Mouse (Mus musculus) Patski (cell line): ENCODE measurements around the gene Acpp. TPM values are rescaled to one million over a fixed set of nuclear protein-coding genes. Genes with fewer than 3 reads are reported as not detected.

Experiments
- ATAC-seq: fragments of 100-300 bp; one replicate; pipeline ENCODE4 v1.8.0; 2021
- CTCF ChIA-PET: fragments of 350-600 bp; sonication (Branson Sonifier 250); formaldehyde crosslinking; loops from one replicate; lab custom pipeline; 2022; ENCODE audit warnings: inconsistent platforms; lab: Charles Lee
- POLR2A ChIA-PET: fragments of 350-600 bp; sonication (Branson Sonifier 250); formaldehyde crosslinking; loops from one replicate; lab custom pipeline; 2022; ENCODE audit warnings: antibody characterized with exemption, inconsistent platforms; lab: Charles Lee
- DNase-seq: peaks from one replicate; pipeline ENCODE4 v3.0.0-alpha.2; 2011; ENCODE audit warnings: low read depth, low spot score
- H3K27me3 ChIP-seq: fragments of 371-371 bp; one replicate; pipeline ENCODE4 v1.5.1; 2021
- CTCF ChIP-seq: fragments of 100-300 bp; IDR thresholded peaks from one replicate; pipeline ENCODE4 v1.5.1; 2021
- in situ Hi-C: fragments of 300-500 bp; cut with MboI; formaldehyde crosslinking; loops from 3 replicates; pipeline ENCODE4 v1.11.1; 2018; ENCODE audit warnings: low pct_unique_long_range_greater_than_20kb, mixed read lengths
- polyA plus RNA-seq: library from polyadenylated mRNA; unstranded; gene quantifications from one replicate; pipeline ENCODE4 v1.2.3, GENCODE M21; 2021

The Acpp gene
- polyA plus RNA-seq, 1 experiment from 2014 or later, result not detected

DNA sequence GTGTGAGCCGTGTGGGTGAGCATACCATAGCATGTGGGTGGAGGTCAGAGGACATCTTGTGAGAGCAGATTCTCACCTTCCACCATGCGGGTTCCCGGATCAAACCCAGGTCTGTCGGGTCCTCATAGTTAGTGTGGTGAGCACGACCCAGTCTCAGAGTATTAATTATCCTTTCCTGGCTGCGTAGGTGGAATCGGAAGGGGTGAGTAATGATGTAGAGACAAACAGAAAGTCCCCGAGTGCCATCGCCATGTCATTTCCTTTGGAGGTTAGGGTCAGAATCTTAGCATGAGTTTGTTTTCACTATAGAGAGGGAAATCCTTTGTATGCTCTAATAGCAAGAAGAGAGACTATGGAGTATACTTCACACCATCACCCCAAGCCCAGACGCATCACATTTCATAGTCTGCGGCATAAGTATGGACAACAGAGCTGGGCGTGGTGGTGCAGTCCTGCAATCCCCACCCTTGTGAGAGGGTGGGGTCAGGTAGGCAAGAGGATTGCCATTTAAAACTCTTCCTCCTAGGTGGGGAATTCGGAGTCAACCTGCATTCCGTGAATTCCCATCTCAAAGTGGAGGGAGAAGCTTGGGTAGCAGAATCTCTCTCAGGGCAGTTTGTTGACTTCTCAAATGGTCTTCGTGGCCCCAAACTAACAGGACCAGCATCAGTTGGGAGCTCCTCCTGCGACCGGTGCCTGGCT is 62.3 kb downstream of the Acpp start:
- in situ Hi-C loops, result loop anchor here (5.0 kb wide), 1 partner anchor 102 kb away; no protein-coding TSS in a partner anchor
- ATAC-seq, result no peak
- no peaks in the 10 kb centered on the region for H3K27me3 ChIP-seq
- no peak for TF ChIP-seq CTCF
- DNase-seq, result no peak
- ChIA-PET CTCF (no interaction called here), POLR2A (no interaction called here)

GRCm38 (mm10) chr9:104272057-104272456 is 65.5 kb downstream of the Acpp start:
- H3K27me3 ChIP-seq, result no peaks in the 10 kb centered on the region

DNA sequence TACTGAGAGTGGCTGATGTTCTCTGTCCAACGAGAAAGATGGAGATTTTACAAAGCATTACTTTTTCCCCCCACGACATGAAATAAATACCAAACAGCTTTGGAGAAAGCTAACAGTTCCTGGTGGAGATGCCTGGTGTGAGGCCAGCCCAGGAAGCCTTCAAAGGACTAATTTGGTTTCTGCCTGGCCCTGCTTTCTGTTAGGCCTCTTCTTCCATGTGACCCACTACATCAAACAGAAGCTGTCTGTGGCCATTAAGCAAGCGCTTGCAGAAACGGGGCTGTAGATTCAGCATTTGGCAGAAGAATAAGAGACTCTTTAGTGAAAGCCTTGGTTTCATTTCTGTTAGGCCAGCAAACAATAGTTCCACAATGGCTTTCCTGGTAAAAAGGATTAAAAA is 65.9 kb downstream of the Acpp start:
- DNase-seq (no peak), ATAC-seq (no peak)
- ChIA-PET CTCF (no interaction called here), POLR2A (no interaction called here)
- in situ Hi-C loops, result no loop called here
- TF ChIP-seq CTCF, result no peak
- no peaks in the 10 kb centered on the region for H3K27me3 ChIP-seq

More at GRCm38 (mm10) chr9:104272057-104272456, 65.5 kb downstream of the Acpp start:
- in situ Hi-C loops, result no loop called here
- ChIA-PET CTCF (no interaction called here), POLR2A (interaction anchor here (0.7 kb wide), 1 partner anchor 132 kb away, joined by 3 read pairs; no protein-coding TSS in a partner anchor)
- no peak for TF ChIP-seq CTCF
- ATAC-seq (no peak), DNase-seq (no peak)

- peaks cover 4% of the 10 kb centered on the region for H3K27me3 ChIP-seq
- DNase-seq (no peak), ATAC-seq (no peak)
- TF ChIP-seq CTCF, result no peak
- ChIA-PET POLR2A (no interaction called here), CTCF (interaction anchor here (1.0 to 1.5 kb wide), 2 partner anchors 37 to 110 kb away, joined by 4 read pairs; no protein-coding TSS in a partner anchor)
- in situ Hi-C loops, result no loop called here
Measured at GRCm38 (mm10) chr9:104269944-104270343, 67.6 kb downstream of the Acpp start.

DNA sequence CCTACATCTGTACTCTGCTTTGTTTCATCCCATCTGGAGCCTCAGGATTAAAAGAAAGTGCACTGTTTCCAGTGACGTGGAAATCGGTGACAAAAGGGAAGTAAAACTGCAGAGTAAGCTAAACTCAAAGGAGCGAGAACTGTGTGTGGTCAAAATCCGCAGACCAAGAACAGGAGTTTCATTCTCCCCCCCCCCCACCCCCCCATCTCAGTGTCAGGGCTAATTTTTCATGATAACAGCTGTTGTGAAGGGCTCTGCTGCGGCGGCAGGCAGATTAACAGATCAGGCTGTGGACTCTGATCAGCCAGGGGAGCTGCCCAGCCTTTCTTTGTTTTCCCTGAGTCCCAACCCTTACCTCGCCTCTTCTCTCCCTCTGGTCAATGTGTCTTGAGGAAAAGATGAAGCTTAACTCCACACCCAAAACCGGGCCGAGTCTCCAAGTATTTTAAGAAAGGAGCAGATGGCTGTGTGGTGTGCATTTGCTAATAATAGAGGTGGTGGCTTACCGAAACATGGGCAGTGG is 68.1 kb downstream of the Acpp start:
- POLR2A ChIA-PET, result no interaction called here
- in situ Hi-C loops, result no loop called here
- TF ChIP-seq CTCF, result no peak
- ATAC-seq (no peak), DNase-seq (no peak)
- CTCF ChIA-PET, result interaction anchor here (1.0 to 1.5 kb wide), 2 partner anchors 37 to 111 kb away, joined by 4 read pairs; no protein-coding TSS in a partner anchor
- peaks cover 4% of the 10 kb centered on the region for H3K27me3 ChIP-seq

- DNase-seq (no peak), ATAC-seq (no peak)
- in situ Hi-C loops, result no loop called here
- CTCF ChIA-PET, result no interaction called here
- peaks cover 4% of the 10 kb centered on the region for H3K27me3 ChIP-seq
- POLR2A ChIA-PET, result no interaction called here
- no peak for TF ChIP-seq CTCF
Measured at GRCm38 (mm10) chr9:104264567-104264966, 73.0 kb downstream of the Acpp start.

DNA sequence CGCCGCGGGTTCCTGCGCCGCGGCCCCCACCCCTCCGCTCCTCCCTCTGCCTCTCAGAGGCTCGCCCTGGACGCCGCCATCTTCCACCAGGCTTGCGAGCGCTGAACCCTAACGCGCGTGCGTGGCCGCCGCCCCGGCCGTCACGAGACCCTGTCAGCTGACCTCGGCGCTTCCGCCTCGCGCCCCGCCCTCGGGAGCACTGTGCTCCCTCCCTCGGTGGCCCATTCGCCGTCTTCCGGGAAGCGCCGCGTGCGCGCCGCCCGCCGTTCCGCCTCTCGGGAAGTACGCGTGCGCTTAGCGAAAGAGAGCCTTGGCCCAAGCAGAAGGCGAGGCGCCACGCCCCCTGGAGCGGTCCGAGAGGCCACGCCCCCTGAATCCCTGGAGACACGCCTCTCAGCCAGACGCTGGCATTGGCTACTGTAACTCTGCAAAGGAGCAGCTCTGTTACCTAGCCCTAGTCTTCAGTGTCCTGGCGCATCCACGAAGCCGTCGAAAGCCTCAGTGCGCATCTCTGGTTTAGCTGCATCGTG is 74.7 kb downstream of the Acpp start, which contains the start of gene Dnajc13:
Gene Dnajc13 (minus strand): TSS at position 108 of the 530 bp plus-strand sequence.
- ChIA-PET POLR2A (interaction anchor here (0.9 kb wide), 1 partner anchor 16 kb away, joined by 4 read pairs; no protein-coding TSS in a partner anchor), CTCF (no interaction called here)
- no peak for TF ChIP-seq CTCF
- H3K27me3 ChIP-seq, result peaks cover 4% of the 10 kb centered on the region
- in situ Hi-C loops, result no loop called here
- peak; percentile 93 for ATAC-seq
- peak; percentile 74 for DNase-seq

DNA sequence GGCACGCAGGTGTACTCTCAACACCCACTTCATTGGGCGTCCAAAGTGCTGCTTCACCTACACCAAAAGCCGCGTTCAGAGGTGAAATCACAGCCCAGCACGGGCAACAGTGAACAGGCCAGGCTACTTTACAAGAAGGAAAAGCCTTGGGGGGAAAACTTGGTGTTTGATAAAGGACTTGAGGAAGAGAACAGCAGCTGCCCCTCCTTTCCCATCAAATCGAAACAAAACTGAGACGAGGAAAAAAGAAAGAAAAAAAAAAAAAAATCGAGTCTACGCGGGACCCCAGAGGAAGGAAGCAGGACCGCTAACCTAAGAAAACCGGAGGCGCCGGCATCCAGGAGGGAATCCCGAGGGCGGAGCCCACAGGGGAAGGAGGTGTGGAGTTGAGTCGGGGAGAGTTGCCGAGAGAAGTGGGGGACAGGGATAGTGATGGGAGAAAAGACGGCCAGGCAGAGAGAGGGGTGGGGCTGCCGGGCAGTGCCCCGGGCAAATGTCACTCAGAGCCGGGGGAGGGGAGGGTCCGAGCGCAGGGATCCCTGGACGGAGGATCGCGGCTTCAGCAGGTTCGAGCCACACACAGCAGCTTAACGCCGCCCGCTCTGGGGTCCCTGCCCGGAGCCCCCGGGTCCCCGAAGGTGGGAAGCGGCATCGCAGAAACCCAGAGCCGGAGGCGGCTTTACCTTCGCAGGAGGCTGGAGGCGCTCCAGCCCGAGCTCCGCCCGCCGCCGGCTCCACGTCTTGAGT is 75.4 kb downstream of the Acpp start:
- peaks cover 4% of the 10 kb centered on the region for H3K27me3 ChIP-seq
- peak; percentile 15 for DNase-seq
- in situ Hi-C loops, result no loop called here
- ATAC-seq, result peak; percentile 65
- ChIA-PET CTCF (no interaction called here), POLR2A (interaction anchor here (0.7 to 0.9 kb wide), 2 partner anchors 14 to 15 kb away, joined by 3 to 4 read pairs; no protein-coding TSS in a partner anchor)
- no peak for TF ChIP-seq CTCF

DNA sequence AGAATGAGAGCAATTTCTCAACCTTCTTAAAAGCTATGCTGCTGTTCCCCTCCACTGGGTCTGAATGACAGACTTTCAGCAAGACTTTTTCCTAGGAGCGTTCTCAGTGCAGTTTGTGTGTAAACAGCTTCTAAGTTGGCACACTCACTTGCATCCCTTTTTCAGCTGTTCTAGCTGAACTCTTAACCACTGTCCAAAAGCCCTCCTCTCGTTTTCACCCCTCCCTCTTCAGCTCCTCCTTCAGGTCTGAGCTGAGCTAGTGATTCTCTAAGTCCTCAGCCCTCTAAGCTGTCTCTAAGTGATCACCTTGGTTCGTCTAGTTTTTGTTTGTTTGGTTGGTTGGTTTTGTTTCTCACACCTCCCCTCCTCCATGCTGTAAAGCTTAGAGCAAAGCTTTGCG is 77.2 kb downstream of the Acpp start:
- CTCF ChIA-PET, result interaction anchor here (1.4 kb wide), 1 partner anchor 17 kb away, joined by 3 read pairs; no protein-coding TSS in a partner anchor
- DNase-seq (no peak), ATAC-seq (no peak)
- in situ Hi-C loops, result no loop called here
- TF ChIP-seq CTCF, result no peak
- H3K27me3 ChIP-seq, result no peaks in the 10 kb centered on the region
- POLR2A ChIA-PET, result interaction anchor here (0.6 kb wide), 1 partner anchor 250 kb away, joined by 8 read pairs; no protein-coding TSS in a partner anchor

GRCm38 (mm10) chr9:104256085-104256484 is 81.5 kb downstream of the Acpp start:
- TF ChIP-seq CTCF, result no peak
- ChIA-PET POLR2A (no interaction called here), CTCF (no interaction called here)
- no peaks in the 10 kb centered on the region for H3K27me3 ChIP-seq
- no peak for DNase-seq
- in situ Hi-C loops, result no loop called here
- ATAC-seq, result no peak
